Mouse (Mus musculus) thymus, adult 2 months (tissue): ENCODE results near the gene Vmn2r88. TPM values are rescaled to one million over a fixed set of nuclear protein-coding genes. Genes with fewer than 3 reads are reported as not detected.
"Not testable (repeated sequence)": the region's sequence is repeated elsewhere in the genome, so short reads cannot be mapped to it uniquely, and the experiment has no call there.

Experiments used
- DNase-seq: peaks from one replicate; pipeline ENCODE4 v3.0.0; 2021
- H3K27ac ChIP-seq: fragments of 200-500 bp; 2 replicates; pipeline ENCODE4 v1.5.1; 2012; ENCODE audit warnings: low read length, control low read depth; ENCODE audit not compliant: control insufficient read depth, insufficient read depth
- H3K27me3 ChIP-seq: fragments of 200-500 bp; 2 replicates; pipeline ENCODE4 v1.6.1; 2012; ENCODE audit warnings: mild to moderate bottlenecking, low read length, moderate library complexity, mixed read lengths; ENCODE audit not compliant: control insufficient read depth, insufficient read depth
- H3K36me3 ChIP-seq: fragments of 200-500 bp; 2 replicates; pipeline ENCODE4 v1.6.1; 2012; ENCODE audit warnings: mild to moderate bottlenecking, low read length, moderate library complexity; ENCODE audit not compliant: control insufficient read depth, insufficient read depth
- H3K4me1 ChIP-seq: fragments of 200-500 bp; replicated peaks from 2 replicates; pipeline ENCODE4 v1.6.1; 2012; ENCODE audit warnings: low read length; ENCODE audit not compliant: control insufficient read depth, insufficient read depth
- H3K4me3 ChIP-seq: fragments of 200-500 bp; 2 replicates; pipeline ENCODE4 v1.5.1; 2012; ENCODE audit warnings: mild to moderate bottlenecking, low read length, control low read depth, moderate library complexity; ENCODE audit not compliant: control insufficient read depth, insufficient read depth
- CTCF ChIP-seq: fragments of 200-500 bp; IDR thresholded peaks from 2 replicates; pipeline ENCODE4 v1.5.1; 2012; ENCODE audit warnings: mild to moderate bottlenecking, control low read depth, low read length, moderate library complexity, borderline replicate concordance; ENCODE audit not compliant: control insufficient read depth, poor library complexity, insufficient read depth; ENCODE audit errors: extremely low read depth
- POLR2A ChIP-seq: fragments of 200-500 bp; IDR thresholded peaks from 2 replicates; pipeline ENCODE4 v1.6.1; 2012; ENCODE audit warnings: mild to moderate bottlenecking, low read length, control low read depth, moderate library complexity; ENCODE audit not compliant: control insufficient read depth, poor library complexity, insufficient read depth; ENCODE audit errors: extremely low read depth
- WGBS: fragments of 180-500 bp; shearing (Covaris S2); methylation state at CpG from one replicate; pipeline ENCODE4 v1.1.7; 2018; 5-methylcytosine and 5-hydroxymethylcytosine counted together
- polyA plus RNA-seq: library from polyadenylated mRNA; depleted of rRNA; stranded (reverse); fragments of >200 nt; gene quantifications from 2 replicates; pipeline ENCODE4 v1.2.3, GENCODE M21; 2012; rRNA removed

Gene Vmn2r88
- polyA plus RNA-seq, 1 experiment: not detected

DNA sequence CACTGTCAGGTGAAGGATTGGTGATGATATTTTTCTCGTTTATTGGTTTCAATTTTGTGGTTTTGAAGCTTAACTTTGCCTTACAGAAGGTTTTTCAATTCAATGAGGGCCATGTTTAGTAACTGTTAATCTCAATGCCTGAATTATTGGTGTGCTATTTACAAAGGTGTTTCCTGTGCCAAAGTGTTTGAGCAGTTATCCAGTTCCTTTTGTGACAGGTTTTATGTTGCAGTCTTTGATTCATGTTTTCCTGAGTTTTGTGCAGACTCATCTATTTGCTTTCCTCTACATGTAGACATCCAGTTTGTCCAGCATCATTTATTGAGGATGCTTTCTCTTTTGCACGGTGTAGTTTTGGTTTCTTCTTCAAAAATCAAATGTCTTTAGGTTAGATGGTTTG, 13.3 kb downstream of the Vmn2r88 start:
- Histone ChIP-seq H3K27ac (no peak overlapping the region), H3K36me3 (no peaks in the 10 kb centered on the region), H3K27me3 (no peaks in the 10 kb centered on the region), H3K4me3 (no peak overlapping the region), H3K4me1 (no peaks in the 10 kb centered on the region)
- TF ChIP-seq POLR2A: no peak
- TF ChIP-seq CTCF: no peak
- no peak for DNase-seq
- 15% methylated on average over 2 of the region's 2 CpGs for WGBS

DNA sequence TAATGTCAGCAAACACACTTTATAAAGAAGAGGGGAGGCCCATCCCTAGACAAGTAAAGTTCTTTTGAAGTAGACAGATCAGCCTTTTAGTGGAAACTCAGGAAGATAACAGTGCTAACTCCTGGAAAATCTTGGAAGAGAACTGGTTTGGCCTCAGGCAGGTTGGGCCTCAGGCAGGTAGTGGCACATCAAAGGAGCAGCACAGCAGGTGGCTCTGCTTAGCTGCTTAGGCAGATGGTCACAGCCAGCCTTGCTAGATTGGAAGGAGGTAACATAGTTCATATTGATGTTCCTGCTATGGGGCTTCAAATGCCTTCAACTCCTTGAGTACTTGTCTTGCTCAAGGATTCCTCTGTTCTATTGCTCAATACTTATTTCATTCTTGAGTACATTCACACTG, 19.5 kb downstream of the Vmn2r88 start:
- not testable (repeated sequence) for H3K4me3 ChIP-seq, H3K27me3 ChIP-seq, H3K36me3 ChIP-seq, H3K27ac ChIP-seq, DNase-seq, H3K4me1 ChIP-seq

GRCm38 (mm10) chr14:51434546-51434945, 23.9 kb downstream of the Vmn2r88 start:
- WGBS: 96% methylated on average over 16 of the region's 16 CpGs
- no peak for DNase-seq
- H3K27me3 ChIP-seq: no peaks in the 10 kb centered on the region
- no peaks in the 10 kb centered on the region for H3K36me3 ChIP-seq
- TF ChIP-seq CTCF (no peak), POLR2A (no peak)
- H3K27ac ChIP-seq: no peak overlapping the region
- H3K4me1 ChIP-seq: no peaks in the 10 kb centered on the region
- H3K4me3 ChIP-seq: no peak overlapping the region

DNA sequence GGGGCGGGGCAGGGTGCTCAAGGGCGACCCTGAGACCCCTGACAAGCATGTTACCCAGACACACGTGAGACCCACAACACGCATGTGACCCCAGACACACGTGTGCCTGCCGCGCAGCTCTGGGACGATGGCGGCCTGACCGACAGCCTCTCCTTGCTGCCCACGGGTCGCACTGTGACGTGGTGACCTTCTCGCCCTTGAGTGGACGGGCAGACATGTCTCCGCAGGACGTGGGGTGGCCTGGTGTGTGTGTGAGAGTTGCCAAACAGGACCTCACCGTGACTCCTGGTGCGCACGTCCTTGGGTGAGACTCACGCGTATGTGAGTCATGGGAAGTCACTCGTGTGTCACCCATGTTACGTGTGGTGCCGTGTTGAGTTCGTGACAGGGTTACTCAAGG, 24.4 kb downstream of the Vmn2r88 start:
- H3K27ac ChIP-seq: no peak overlapping the region
- no peaks in the 10 kb centered on the region for H3K36me3 ChIP-seq
- no peak for DNase-seq
- no peaks in the 10 kb centered on the region for H3K4me1 ChIP-seq
- H3K27me3 ChIP-seq: no peaks in the 10 kb centered on the region
- 98% methylated on average over 26 of the region's 26 CpGs for WGBS
- no peak overlapping the region for H3K4me3 ChIP-seq
- TF ChIP-seq POLR2A (no peak), CTCF (no peak)

DNA sequence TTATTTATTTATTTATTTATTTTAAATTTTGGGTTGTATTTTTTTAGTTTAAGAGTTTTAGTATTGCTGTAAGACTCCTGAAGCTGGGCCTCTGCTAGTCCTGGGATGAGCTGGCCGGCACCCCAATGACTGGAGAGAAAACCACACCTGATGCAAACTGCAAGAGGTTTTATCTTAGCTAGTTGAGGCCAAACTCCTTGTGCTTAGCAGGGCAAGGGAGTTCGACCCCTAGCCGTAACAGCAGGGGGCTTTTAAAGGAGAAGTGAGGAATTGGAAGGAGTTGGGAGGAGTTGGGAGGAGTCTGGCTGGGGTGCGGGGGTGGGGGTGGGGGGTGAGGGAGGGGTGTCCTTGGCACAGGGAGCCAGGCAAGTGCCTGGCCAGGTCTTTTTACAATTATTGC, 28.3 kb downstream of the Vmn2r88 start:
- Histone ChIP-seq H3K4me1 (no peaks in the 10 kb centered on the region), H3K27me3 (no peaks in the 10 kb centered on the region), H3K36me3 (no peaks in the 10 kb centered on the region), H3K27ac (no peak overlapping the region), H3K4me3 (no peak overlapping the region)
- DNase-seq: no peak
- WGBS: 94% methylated on average over 4 of the region's 4 CpGs
- TF ChIP-seq CTCF (no peak), POLR2A (no peak)

DNA sequence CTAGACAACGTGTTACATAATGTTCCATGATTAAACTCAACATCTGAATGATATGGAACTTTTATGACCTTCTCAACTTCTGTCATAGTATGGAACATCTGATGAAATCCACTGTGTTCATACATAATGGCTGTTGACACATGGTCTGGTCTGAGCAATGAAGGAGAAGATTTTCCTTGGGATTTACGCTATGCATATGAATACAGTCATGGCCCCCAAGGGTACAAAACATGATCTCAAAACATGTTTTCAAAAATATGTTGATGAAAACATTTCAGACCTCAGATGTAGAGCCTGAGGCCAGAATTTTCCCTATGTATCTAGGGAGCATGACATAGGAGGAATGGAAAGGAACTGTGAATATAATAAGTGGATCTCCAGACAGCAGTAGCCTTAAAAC, 40.9 kb downstream of the Vmn2r88 start, which contains the start of gene Vmn2r89:
Vmn2r89 (plus strand) TSS at position 301 of the 400 bp plus-strand sequence.
- DNase-seq, H3K4me3 ChIP-seq, H3K4me1 ChIP-seq, H3K27ac ChIP-seq, H3K36me3 ChIP-seq, H3K27me3 ChIP-seq: not testable (repeated sequence)
- 84% methylated on average over 2 of the region's 2 CpGs for WGBS

Other genes with a start within 250 kb of the Vmn2r88 start
- gene Rnase2b, start 248.6 kb upstream of the Vmn2r88 start, polyA plus RNA-seq: not detected in 2 replicates
- gene Ang2, start 211.7 kb upstream of the Vmn2r88 start, polyA plus RNA-seq: 0.20 and 0.45 TPM in 2 replicates
- gene Ear14, start 207.4 kb upstream of the Vmn2r88 start, polyA plus RNA-seq: not detected in 2 replicates
- 1.1 and 1.8 TPM in 2 replicates for gene Rnase2a, start 154.7 kb upstream of the Vmn2r88 start, polyA plus RNA-seq
- gene Gm7247, start 49.1 kb upstream of the Vmn2r88 start, polyA plus RNA-seq: not detected in 2 replicates
- gene Vmn2r89, start 41.0 kb downstream of the Vmn2r88 start, polyA plus RNA-seq: not detected in 2 replicates
- not detected in 2 replicates for gene Gm5622, start 142.0 kb downstream of the Vmn2r88 start, polyA plus RNA-seq
- gene Gm17175, start 163.2 kb downstream of the Vmn2r88 start, polyA plus RNA-seq: not detected in 2 replicates
- not detected in 2 replicates for gene Gm17174, start 181.3 kb downstream of the Vmn2r88 start, polyA plus RNA-seq
- gene Gm17078, start 200.5 kb downstream of the Vmn2r88 start, polyA plus RNA-seq: not detected in 2 replicates
- gene Gm4181, start 224.8 kb downstream of the Vmn2r88 start, polyA plus RNA-seq: not detected in 2 replicates